Mouse (Mus musculus) adrenal gland (tissue): ENCODE data around the gene Tff2.

Source experiments
- intact Hi-C: fragments of 180-260 bp; cut with DNase I; formaldehyde crosslinking; loops from one replicate; pipeline ENCODE4 v1.15.1; 2025
- long read RNA-seq, 2 experiments: library from polyadenylated mRNA; unstranded; transcript quantifications; one replicate each; pipeline ENCODE4 v2.0.0; 2020; ENCODE audit warnings: borderline replicate concordance in 1 of 2; ENCODE audit not compliant: insufficient replicate concordance in 1 of 2

Gene Tff2
- long read RNA-seq, experiment 1, result 0 reads
- long read RNA-seq, experiment 2, result 0 reads

DNA sequence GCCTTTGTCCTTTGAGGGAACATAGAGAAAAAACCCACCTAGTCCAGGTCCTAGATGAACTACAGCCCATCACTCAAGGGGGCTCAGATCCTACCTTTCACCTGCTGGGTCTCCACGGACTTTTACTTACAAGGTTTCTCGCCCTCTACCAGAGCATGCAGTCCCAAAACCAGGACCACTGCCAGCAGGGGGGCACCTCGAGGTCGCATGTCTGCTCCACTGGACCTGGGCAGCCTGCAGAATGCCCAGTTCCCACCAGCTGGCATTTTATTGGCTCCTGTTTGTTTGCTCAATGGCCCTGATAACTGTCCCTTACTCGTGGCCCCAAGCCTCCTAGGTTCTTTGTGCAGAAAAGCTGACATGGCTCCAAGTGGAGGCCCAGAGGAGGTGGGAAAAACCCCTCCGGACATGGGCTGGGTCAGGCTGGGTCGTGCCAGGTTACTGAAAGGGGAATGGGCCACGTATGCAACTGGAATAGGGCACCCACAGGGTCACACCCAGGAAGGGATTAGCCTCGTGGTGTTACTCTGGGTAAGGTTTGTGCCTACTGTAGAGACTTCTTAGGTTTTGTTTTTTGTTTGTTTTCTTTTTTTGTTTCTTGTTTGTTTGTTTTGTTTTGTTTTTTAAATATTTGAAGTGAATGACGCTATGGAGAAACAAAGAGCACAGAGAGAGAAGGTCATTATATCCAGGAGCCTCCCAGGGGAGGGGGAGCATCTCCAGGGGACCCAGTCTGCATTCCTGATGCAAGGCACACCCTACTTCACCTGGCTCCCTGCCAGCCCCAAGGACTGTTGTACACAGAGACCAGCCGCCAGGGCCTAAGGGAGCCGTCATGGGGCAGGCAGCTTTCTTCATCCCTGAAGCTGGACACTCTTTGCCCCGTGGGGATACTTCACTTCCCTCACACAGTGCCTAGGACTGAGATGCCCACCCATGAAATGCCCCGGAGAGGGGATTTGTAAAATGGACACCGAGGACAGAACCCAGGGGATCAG lies at the start of gene Tff2:
Gene Tff2, minus strand, starts transcription at position 243 of the 998 bp plus-strand sequence.
- intact Hi-C loops, result no loop called here

DNA sequence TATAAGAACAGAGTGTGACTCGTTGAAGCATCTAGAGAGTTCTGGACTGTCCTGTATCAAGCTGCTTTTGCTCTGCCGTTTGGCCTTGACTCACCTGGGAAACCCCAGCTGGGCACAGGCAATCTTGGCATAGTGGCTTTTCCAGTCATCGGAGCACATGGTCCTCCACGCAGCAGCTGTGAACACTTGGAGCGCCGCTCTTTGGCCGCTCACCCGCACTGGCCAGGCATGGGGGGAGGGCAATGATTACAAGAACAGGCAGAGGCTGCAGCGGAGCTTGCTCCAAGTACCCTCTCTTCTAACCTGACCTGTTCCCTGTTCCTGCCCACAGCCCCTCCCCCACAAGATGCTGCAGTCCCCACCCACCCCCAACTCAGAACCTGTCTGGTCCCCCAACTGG lies 49.3 kb upstream of the Tff2 start:
- intact Hi-C loops, result no loop called here

DNA sequence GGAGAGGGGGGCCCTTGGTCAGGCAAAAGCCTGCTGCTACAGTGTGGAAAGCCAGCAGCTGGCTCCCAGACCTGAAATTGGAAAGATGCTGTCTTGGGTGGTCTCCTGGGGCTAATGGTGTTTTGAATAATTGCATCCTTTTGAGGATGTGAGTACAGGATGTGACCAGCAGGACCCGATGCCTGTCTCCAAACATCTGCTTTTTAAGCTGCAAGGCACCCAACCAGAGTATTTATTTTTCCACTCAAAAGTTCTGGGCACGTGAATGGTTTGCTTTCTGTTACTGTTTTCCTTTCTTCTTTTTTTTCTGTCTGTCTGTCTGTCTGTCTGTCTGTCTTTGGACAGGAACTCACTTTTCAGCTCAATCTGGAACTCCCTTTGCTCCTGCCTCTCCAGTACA lies 48.6 kb upstream of the Tff2 start:
- intact Hi-C loops, result no loop called here

DNA sequence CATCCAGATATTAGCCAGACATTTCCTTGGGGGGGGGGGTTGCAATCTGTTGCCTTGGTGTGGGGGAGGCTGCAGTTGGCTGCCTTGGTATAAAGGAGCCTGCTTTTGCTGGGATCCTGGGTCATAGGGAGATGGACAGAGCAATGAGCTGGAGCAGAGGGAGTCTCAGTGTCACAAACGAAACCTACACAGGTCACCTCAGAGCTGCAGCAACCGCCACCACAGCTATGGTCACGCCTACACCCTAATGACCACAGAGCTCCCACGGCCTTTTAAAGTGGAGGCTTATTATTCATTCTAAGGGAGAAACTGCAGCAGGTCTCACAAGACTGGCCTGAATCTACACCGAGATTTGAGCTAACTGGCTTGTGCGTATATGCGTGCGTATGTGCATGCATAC lies 47.7 kb upstream of the Tff2 start:
- intact Hi-C loops, result no loop called here

DNA sequence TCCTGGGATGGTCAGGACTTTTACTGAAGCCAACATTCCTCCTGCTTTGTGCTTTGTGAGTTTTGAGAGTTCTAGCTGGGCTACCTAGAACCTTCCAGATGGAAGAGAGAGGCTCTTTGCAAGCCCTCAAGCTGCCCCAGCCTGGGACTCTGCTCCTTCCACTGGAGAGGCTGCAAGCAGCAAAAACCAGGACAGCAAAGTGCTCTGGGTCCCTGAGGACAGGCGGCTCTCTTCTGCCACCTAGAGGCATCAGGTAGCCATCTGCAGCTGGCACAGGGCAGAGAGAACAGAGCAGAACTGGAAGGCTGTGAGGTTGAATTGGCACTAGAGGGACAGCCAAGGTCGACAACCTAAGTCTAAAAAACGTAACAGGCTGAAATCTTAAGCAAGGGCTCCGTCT lies 43.3 kb upstream of the Tff2 start:
- intact Hi-C loops, result loop anchor here (1.0 to 2.0 kb wide), 2 partner anchors 49 to 177 kb away; no protein-coding TSS in a partner anchor

DNA sequence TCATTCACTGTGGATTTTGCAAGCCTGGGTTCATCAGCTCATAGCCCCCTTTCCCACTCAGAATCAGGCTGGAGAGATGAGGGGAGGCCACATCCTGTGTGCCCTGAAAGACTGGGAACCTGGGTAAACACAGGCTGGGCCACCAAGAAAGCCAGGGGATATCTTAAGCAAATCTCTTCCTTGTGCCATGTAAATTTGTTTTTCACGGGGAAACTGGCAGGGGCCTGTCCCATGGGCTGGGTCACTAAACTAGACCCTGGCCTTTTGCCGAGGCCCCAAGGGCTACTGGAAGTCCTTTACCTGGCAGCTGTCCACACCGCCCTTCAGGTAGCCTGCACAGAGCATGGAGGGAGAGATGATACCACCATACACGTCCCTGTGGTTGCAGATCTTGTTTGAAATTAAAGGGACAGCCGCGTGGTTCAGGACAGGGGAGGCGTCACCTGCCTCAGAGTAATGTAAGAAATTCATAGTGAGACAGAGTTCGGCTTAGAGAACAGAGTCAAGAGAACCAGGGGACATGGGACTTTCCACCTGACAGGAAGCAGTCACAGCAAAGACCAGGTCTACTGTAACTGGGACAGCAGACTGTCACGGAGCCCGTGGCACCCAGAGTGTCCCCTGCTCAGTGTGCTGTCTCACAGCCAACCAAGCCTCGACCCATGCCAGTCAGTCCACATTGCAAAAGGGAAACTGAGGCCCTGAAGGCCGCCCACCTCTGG lies 40.3 kb upstream of the Tff2 start:
- intact Hi-C loops, result no loop called here

DNA sequence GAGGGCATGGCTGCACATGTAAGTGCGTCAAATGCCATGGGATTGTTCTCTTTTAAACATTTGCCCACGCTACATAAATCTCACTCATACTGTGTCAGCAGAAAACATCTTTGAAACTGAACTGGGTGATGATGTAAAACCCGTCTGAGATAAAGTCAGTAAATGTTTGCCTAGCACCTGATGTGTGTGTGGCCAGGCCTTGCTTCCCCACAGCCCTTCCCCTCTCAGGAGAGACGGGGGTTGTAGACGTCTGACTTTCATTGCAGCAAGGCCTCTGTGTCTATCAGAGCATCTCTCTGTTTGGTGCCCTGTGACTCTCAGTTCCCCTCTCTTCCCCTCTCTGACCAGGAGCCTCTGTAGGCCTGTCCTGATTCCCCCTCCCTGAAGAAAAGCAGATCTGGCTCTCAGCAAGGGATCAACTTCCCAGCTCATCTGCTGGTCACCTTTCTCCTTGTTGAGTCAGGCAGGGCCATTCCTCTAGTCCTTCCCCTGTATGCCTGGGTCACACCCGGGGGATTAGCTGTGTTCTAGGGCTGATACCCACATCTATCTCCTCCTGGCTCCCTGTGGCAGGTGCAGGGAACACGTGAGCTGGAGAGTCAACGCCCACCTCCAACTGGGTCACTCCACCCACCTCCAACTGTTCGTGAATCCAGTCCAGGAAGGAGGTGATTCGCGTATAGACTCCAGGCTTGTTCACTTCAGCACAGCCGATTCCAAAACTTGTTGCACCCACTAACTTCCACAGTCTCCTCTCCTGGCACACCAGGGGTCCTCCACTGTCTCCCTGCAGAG lies 39.3 kb upstream of the Tff2 start:
- intact Hi-C loops, result no loop called here

DNA sequence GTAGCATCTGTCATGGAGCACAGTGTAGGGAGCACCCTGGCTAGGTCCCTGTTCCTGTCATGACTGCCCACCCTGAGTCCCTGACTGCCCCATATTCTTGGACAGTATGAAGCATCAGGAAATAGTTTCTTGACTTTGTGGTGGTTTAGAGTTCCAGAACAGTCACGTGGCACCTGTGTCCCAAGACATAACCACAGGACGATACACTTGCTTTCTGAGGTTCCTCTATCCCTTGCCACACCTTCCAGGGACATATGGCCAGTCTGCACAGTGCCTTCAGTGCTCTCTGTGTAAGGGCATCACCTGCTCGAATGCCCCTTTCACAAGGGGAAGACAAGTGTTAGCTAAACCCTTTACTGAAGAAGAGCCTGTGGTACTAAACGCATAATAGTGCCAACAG lies 37.4 kb upstream of the Tff2 start:
- intact Hi-C loops, result no loop called here

DNA sequence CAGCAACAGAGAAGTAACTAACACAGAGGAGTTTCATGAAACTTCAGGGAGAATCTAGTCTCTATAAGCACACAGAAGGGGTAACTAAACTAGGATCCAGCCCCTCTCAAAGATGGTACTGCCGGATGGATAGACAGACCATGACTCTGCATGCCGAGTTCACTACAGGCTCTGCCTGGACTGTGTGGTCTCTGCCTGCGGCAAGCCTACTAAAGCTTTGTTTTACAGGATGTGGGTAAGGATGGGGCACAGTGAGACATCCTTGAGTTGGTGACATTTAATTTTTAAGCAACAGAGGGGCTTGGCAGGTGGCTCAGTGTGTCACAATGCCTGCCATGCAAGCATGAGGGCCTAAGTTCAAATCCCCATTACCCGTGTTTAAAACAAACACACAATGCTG lies 32.2 kb upstream of the Tff2 start:
- intact Hi-C loops, result no loop called here

DNA sequence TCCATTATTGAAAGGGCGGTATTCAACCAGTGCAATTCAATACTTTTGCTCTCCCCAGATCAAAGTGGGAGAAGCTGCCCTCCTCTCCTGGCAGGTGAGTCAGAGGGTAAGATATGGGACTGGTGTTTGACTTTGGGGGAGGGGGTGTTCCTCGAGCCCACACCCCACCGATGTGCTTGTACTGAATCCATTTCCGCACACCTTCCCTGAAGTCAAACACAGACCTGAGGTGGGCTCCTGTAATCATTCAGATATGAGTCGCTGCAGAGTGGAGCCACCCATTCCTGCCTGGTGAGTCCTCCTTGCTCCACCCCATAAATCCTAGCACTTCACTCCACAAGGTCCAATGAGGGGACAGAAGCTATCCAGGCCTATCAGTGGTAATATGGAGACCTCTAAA lies 25.7 kb upstream of the Tff2 start:
- intact Hi-C loops, result no loop called here

DNA sequence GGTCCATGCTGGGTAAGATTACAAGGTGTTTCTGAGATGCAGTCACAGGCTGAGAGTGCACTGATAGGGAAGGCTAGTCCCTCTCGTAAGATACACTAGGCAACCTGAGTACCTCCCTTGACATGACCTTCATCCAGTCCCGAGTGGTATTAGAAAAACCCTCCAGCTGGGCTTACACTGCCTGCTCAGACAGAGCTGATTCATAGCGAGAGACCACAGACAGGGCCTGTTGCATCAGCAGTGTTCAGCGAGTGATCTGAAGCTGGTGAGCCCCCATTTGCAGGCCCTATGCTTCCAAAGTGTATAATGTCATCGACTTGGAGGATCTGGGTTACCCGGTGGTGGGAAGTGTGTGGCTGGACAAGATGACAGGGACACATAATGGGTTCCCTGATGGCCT lies 21.0 kb upstream of the Tff2 start, which contains the start of gene Tff1:
Gene Tff1, minus strand, starts transcription at position 151 of the 400 bp plus-strand sequence.
- intact Hi-C loops, result no loop called here

DNA sequence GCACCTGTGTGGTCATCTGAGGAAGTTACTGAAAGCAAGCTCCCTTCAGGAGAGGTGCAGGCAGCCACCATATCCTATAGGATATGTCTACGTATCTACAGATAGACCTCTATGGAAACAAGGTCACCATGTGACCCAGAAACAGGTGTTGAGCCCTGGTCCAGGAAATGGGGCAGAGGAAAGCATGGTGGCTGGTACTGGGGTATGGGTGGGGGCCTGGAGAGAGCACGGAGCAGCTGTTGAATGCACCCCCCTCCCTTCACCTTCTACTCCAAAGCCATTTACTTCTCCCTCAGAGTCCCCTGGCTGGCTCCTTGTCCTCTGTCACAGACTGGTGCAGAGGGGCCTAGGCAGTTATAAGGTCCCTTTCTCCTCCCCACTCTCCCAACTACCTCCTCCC lies 19.7 kb upstream of the Tff2 start:
- intact Hi-C loops, result no loop called here

DNA sequence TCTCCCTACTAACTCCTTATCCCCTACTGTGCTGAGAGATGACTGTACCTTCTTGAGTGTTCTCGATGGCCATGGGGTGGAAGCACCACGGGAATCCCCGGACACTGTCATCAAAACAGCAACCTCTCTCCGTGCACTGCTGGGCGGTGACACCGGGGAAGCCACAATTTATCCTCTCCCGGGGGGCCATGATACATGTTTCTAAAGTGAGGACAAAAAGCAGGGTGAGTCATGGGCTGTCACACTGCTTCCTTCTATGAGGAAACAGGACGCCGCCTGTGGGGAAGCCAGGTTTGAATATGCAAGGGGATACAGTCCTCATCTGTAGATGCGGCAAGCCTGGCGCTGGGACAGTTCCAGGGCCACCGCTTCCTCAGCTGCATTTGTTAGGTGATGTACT lies 18.5 kb upstream of the Tff2 start:
- intact Hi-C loops, result no loop called here

DNA sequence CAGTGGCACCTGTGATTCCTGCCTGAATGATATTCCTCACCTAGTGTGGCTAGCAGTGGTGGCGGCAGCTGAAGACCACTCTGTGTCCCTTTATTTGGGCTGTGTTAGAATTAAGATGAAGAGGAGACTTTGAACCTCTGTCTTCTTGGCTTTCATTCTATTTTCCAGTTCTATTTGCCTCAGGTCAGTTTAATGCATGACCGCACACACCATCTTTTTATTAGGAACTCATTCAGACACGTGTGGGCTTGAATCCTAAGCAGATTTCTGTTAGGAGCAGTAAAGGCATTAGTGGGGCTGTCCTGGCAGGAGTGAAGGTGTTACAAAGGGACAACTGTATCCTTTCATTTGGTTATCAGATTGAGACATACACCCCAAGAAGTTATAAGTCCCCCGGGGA lies 16.2 kb upstream of the Tff2 start:
- intact Hi-C loops, result no loop called here

DNA sequence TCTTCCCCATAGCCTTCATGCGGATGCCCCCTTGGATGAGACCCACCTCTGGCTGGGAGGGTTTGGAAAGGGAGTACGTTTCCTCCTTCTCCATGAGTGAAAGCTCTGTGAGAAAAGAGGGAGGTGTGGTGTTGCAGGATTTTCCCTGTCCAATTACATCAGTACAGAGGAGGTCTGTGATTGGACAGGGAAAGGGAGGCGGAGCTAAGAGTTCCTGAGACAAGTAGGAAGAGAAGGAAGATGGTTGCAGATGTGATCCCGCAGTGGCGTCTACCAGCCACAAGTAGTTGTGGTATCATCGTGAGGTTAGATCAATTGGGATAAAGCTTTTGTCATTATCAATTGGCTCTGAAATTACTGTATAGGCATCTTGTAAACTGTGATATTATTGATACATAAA lies 13.8 kb upstream of the Tff2 start:
- intact Hi-C loops, result no loop called here

DNA sequence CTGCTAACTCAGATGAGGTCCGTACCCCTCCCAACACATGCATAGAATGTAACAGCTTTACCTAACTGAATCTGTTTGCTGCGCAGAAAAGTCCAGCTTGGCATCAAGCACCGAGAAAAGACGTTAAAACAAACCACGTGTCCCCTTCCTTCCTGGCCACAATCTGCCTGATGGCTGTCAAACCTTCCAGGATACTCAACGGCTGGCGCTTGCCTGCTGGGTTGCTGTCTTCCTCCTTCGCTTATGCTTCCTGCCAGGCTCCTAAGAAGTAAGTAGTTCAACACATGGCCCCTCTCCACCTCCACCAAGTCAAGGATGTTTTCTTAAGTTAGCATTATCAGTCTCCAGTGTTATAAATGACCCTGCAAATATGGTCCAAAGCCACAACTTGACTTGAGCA lies 9.7 kb upstream of the Tff2 start:
- intact Hi-C loops, result no loop called here

DNA sequence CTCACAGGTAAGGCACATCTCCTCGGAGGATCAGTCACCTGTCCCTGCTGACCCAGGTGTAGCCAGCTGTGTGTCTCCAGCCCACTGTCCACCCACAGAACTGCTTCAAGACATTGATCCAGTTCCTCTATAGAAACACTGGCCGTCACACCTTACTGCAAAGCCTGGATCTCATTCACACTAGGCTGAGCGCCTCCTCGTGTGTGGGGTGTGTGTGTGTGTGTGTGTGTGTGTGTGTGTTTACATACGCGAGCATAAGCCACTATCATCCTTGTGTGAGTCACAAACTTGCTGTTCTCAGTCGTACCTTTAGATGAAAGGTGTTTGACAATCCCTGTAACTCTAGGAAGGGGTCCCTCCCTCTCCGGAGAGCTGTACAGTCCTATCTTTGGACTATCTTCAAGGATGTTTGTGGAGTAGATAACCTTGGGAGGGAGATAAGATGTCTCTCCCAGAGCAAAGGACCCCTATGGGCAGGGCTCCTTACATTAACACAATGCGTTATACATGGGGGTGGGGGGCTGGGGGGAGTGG lies 9.0 kb upstream of the Tff2 start:
- intact Hi-C loops, result no loop called here

DNA sequence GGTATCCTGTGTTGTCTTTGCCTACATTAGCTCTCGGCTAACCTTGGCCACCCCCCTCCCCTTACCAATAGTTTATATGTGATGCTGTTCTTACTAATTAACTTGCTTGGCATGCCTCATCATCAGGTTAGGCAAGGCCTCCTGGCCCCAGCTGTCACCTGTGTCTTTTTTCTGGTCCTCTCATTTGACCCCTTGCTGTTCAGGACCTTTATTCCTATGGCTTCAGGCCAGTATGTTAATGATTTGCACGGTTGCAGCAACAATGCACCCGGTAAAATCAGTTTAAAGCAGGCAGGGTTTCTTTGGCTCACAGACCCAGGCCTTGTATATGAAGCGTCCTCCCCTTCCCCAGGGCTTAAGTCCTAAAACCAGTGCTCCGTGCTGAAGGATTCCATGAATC lies 8.4 kb upstream of the Tff2 start:
- intact Hi-C loops, result no loop called here

DNA sequence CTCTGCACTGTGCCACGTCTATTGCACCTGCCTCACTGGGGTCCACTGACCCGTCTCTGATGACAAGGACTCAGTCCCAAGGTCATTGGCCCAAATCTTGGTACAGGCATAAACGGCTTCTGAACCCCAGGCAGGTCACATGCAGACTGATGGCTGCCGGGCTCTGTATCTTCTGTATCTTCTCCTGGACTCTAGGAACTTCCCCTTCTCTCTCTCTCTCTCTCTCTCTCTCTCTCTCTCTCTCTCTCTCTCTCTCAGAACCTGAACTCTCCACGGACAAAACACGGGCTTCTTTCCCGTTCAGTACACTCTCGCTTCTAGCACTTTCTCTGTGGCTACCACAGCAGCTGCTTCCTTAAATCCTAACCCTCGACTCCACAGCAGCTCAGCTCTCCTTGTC lies 1.9 kb upstream of the Tff2 start:
- intact Hi-C loops, result no loop called here

DNA sequence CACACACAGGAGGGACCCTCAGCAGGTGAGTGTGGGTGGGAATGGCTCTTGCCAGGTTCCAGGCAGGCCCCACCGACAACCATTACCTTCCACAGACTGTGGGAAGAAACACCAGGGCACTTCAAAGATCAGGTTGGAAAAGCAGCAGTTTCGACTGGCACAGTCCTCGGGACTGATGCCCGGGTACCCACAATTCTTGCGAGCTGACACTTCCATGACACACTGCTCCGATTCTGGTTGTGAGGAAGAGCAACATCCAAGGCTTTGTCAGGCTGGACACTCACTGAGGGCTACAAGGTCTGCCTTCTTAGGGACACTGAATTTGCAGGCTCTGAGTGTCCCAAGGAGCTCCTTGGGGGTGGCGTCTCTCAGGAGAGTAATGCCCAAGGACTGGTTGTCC lies 2.0 kb downstream of the Tff2 start:
- intact Hi-C loops, result no loop called here

DNA sequence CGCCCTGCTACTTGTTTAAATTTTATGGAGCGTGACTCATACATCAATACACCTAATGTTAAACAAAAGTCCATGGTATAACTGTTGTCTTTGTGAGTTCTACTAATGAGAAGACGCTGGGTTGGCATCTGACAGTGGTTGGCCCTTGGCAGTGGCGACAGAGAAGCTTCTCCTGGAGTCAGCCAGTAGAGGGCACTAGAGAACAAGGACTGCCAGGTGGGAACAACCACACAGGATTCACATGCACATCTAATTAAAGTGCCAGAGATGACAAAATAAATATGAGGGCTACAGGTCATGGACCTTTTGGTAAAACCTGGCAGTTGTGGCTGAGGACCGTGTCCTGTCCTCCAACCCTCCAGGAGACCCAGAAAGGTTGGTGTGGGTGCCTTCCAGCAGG lies 5.7 kb downstream of the Tff2 start:
- intact Hi-C loops, result loop anchor here (1.0 to 2.0 kb wide), 2 partner anchors 49 to 104 kb away; no protein-coding TSS in a partner anchor
